Mouse (Mus musculus) midbrain, embryonic 12.5 days (tissue): ENCODE measurements at regions not wholly inside any gene's neighbourhood (a gene's known extent, or its start where the extent isn't known, plus 50 kb on each side); places are given as distances from the start of the nearest gene placed in this dataset.

Source experiments
- ATAC-seq: fragments of 200-750 bp; cut with Nextera tagmentation; 2 replicates; pipeline ENCODE4 v1.8.0; 2017; ENCODE audit warnings: low read depth, moderate TSS enrichment, moderate library complexity; ENCODE audit not compliant: low FRiP score
- H3K27ac ChIP-seq: fragments of 300-500 bp; sonication (generic); replicated peaks from 2 replicates; pipeline ENCODE4 v1.5.1; 2016; ENCODE audit warnings: mild to moderate bottlenecking
- H3K27me3 ChIP-seq: fragments of 300-500 bp; sonication (generic); 2 replicates; pipeline ENCODE4 v1.6.1; 2016; ENCODE audit warnings: mild to moderate bottlenecking
- H3K36me3 ChIP-seq: fragments of 300-500 bp; sonication (generic); 2 replicates; pipeline ENCODE4 v1.6.1; 2016
- H3K4me1 ChIP-seq: fragments of 300-500 bp; sonication (generic); 2 replicates; pipeline ENCODE4 v1.6.1; 2016
- H3K4me2 ChIP-seq: fragments of 300-500 bp; sonication (generic); replicated peaks from 2 replicates; pipeline ENCODE4 v1.6.1; 2016; ENCODE audit warnings: mild to moderate bottlenecking, moderate library complexity
- H3K4me3 ChIP-seq: fragments of 300-500 bp; sonication (generic); 2 replicates; pipeline ENCODE4 v1.5.1; 2016; ENCODE audit warnings: mild to moderate bottlenecking
- H3K9ac ChIP-seq: fragments of 300-500 bp; sonication (generic); replicated peaks from 2 replicates; pipeline ENCODE4 v1.6.1; 2016; ENCODE audit warnings: mild to moderate bottlenecking, moderate library complexity
- H3K9me3 ChIP-seq: fragments of 300-500 bp; sonication (generic); 2 replicates; pipeline ENCODE4 v1.6.1; 2016; ENCODE audit warnings: mild to moderate bottlenecking
- WGBS: fragments of 180-500 bp; shearing (Covaris S2); methylation state at CpG from one replicate; pipeline ENCODE4 v1.1.7; 2016; 5-methylcytosine and 5-hydroxymethylcytosine counted together

DNA sequence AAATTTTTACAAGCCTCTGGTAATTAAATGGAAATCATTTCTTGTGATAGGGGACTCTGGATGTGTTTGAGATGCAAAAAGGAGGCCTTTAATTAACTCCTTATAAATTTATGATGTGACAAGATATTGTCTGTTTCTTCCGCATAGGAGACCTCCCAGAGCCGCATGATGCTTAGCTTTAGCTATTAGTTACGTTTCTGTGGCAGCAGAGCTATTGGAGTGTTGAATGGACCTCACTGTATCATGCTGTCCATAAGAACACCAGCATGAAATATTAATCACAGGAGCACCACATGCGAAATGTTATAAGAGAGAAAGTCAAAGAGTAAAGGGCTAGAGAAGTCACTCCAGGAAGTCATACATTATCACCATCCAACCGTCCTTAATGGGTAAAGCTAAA lies 495.3 kb upstream of the Robo1 start:
- ATAC-seq, result no peak
- Histone ChIP-seq H3K36me3 (no peaks in the 10 kb centered on the region), H3K4me2 (no peak overlapping the region), H3K27ac (no peak overlapping the region), H3K4me3 (no peak overlapping the region), H3K9ac (no peak overlapping the region), H3K9me3 (no peaks in the 10 kb centered on the region), H3K27me3 (no peaks in the 10 kb centered on the region), H3K4me1 (no peaks in the 10 kb centered on the region)
- 78% methylated on average over 5 of the region's 5 CpGs for WGBS

DNA sequence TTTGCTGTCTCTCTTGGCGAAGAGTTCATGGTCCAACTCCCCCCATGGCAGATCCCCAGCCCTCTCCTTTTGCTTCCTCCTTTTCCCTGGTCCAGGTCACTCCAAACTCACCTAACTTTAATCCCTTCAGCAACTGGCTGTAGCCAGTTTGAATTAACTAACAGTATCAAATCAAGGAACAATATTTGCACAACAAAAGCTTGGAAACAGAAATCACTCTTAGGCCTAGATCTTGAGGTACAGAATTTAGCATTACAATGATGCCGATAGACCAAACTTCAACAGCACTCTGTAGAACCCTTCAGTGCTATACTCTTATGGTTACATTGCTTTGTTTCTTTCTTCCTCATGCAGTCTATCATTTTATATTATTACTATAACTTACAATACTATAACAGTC lies 472.8 kb upstream of the Robo1 start:
- no peak overlapping the region for H3K4me2 ChIP-seq
- 86% methylated on average over 2 of the region's 2 CpGs for WGBS
- ATAC-seq, result no peak
- no peak overlapping the region for H3K9ac ChIP-seq
- no peak overlapping the region for H3K27ac ChIP-seq
- H3K9me3 ChIP-seq, result no peaks in the 10 kb centered on the region
- no peak overlapping the region for H3K4me3 ChIP-seq
- no peaks in the 10 kb centered on the region for H3K36me3 ChIP-seq
- H3K27me3 ChIP-seq, result no peaks in the 10 kb centered on the region
- no peaks in the 10 kb centered on the region for H3K4me1 ChIP-seq

DNA sequence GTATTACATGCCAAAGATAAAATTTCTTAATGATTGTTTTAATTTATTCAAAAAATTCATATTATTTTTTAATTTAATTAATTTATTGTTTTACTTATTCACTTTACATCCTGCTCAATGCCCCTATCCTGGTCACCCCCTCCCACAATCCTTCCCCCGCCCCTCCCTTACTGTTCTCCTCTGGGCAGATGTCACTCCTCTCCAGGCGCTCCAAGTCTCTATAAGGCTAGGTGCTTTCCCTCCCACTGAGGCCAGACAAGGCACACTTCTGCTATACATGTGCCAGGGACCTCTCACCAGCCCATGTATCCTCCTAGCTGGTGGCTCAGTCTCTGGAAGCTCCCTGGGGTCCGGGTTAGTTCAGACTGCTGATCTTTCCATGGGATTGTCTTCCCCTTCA lies 458.0 kb upstream of the Robo1 start:
- no peak overlapping the region for H3K4me3 ChIP-seq
- 90% methylated on average over 3 of the region's 3 CpGs for WGBS
- ATAC-seq, result peak; percentile 44; the same call in 1 of the 2 replicates
- no peak overlapping the region for H3K4me2 ChIP-seq
- H3K9me3 ChIP-seq, result no peaks in the 10 kb centered on the region
- H3K9ac ChIP-seq, result no peak overlapping the region
- H3K27me3 ChIP-seq, result no peaks in the 10 kb centered on the region
- H3K27ac ChIP-seq, result no peak overlapping the region
- peaks cover 5% of the 10 kb centered on the region; the same call in 1 of the 2 replicates for H3K4me1 ChIP-seq
- H3K36me3 ChIP-seq, result no peaks in the 10 kb centered on the region

DNA sequence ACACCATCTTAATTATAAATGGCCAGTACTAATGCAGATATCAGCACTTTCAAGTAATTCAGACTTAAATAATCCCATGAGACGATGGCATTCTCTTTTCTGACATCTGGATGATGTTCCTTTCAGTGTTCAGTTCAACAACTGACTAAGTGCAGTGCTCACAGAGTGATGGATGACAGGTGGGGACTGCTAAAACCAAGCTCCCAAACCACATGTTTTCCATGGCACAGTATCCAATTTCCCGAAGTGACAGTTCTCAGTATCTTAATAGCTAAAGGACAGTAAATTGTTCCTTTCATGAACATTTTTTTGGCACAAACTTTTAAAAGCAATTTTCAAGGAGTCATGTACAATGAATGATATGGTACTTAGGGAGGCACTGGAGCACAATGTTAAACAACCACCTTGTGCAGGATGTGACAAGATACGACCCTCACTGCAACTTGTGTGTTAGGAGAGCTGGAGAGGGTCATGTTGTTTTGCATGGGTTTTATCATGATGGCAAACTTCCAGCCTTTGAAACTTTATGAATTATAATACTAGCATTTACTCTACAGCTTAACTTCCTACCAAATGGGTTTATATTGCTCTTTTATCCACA lies 456.4 kb upstream of the Robo1 start:
- no peaks in the 10 kb centered on the region for H3K27me3 ChIP-seq
- no peaks in the 10 kb centered on the region for H3K36me3 ChIP-seq
- H3K4me1 ChIP-seq, result no peaks in the 10 kb centered on the region
- 81% methylated on average over 3 of the region's 3 CpGs for WGBS
- no peak overlapping the region for H3K4me3 ChIP-seq
- no peak overlapping the region for H3K27ac ChIP-seq
- no peak for ATAC-seq
- no peak overlapping the region for H3K4me2 ChIP-seq
- no peaks in the 10 kb centered on the region for H3K9me3 ChIP-seq
- no peak overlapping the region for H3K9ac ChIP-seq

DNA sequence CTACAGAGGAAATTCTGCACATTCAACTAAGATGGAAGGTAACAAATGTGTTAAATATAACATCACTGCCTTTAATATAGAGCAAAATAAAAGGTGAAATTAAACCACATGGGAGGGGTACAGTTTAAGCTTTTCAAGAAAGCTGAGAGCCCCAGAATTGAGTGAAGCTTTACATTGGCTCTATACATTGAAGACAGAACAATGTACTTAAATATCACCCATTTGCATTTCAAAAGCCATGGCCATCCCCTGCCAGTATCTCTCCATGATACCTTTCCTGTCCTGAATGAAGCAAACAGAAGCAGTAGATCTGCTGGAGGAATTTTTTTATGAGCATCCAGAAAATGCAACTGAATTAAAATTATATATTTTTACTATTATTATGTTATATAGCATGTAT lies 450.2 kb upstream of the Robo1 start:
- no peak overlapping the region for H3K4me2 ChIP-seq
- H3K36me3 ChIP-seq, result no peaks in the 10 kb centered on the region
- no peaks in the 10 kb centered on the region for H3K27me3 ChIP-seq
- no peak overlapping the region for H3K27ac ChIP-seq
- ATAC-seq, result no peak
- no peaks in the 10 kb centered on the region for H3K9me3 ChIP-seq
- H3K9ac ChIP-seq, result no peak overlapping the region
- H3K4me1 ChIP-seq, result no peaks in the 10 kb centered on the region
- H3K4me3 ChIP-seq, result no peak overlapping the region

DNA sequence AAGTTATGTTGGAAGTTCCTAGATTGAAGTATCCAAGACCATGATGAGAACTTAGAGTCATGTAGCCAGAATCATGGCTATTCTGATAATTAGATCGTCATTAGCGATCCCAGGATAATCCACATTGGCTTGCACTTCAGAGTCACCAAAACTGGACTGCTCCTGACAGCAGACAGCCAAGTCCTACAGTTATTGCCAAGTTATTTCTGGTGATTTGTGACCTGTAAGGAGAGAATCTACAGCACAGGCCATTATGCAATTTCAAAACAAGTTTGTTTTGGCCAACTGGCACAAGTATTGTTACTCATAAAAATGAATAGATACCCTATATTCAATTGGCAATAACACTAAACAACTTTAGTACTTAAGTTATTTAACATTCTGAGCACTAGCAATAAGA lies 447.9 kb upstream of the Robo1 start:
- H3K9ac ChIP-seq, result no peak overlapping the region
- WGBS, result 97% methylated on average over 2 of the region's 2 CpGs
- no peak overlapping the region for H3K4me3 ChIP-seq
- H3K4me1 ChIP-seq, result no peaks in the 10 kb centered on the region
- no peaks in the 10 kb centered on the region for H3K36me3 ChIP-seq
- no peaks in the 10 kb centered on the region for H3K9me3 ChIP-seq
- H3K27ac ChIP-seq, result no peak overlapping the region
- no peak overlapping the region for H3K4me2 ChIP-seq
- no peaks in the 10 kb centered on the region for H3K27me3 ChIP-seq
- ATAC-seq, result no peak

DNA sequence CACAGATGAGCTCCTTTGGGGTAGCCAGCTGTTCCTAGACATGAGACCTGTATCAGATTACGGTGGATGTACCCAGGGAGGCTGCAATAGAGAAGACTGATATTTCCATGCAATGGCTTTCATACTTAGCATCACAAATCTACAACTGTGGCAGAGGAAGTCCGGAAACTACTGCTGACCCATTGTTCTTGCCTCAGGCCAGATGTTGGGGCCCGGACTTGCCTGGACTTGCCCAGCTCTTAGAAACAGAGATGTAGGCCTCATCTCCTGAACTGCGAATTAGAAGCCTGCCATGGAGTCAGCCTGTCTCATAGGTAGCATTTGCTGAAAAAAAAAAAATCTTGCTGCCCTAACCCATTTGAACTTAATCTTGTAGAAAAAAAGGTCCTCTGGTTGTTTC lies 422.4 kb upstream of the Robo1 start:
- no peaks in the 10 kb centered on the region for H3K9me3 ChIP-seq
- WGBS, result 85% methylated on average over 4 of the region's 4 CpGs
- 0 out of 2 replicates have a peak, but pooled peaks cover 4% of the 10 kb centered on the region for H3K4me1 ChIP-seq
- no peak overlapping the region for H3K9ac ChIP-seq
- H3K27me3 ChIP-seq, result no peaks in the 10 kb centered on the region
- H3K36me3 ChIP-seq, result no peaks in the 10 kb centered on the region
- H3K4me2 ChIP-seq, result no peak overlapping the region
- no peak overlapping the region for H3K27ac ChIP-seq
- H3K4me3 ChIP-seq, result no peak overlapping the region
- no peak for ATAC-seq

DNA sequence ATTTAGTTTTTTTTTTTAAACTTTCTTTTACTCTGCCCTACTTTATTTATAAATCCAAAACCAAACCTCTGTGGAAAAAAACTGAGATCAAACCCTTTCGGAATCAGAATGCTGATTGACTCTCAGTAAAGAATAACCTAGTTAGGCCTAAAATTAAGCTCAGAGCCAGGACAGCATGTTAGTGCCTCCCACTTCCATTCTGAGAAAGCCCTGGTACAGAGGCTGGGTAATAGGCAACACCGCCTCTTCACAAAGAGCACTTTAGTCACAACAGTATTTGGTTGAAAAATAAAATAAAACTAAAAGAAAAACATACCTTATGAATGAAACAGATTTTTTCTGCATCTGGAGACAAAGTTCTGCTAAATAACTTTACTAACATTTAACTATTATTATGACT lies 418.4 kb upstream of the Robo1 start:
- no peak overlapping the region for H3K4me3 ChIP-seq
- H3K36me3 ChIP-seq, result no peaks in the 10 kb centered on the region
- 75% methylated on average over 2 of the region's 2 CpGs for WGBS
- no peak overlapping the region for H3K4me2 ChIP-seq
- H3K27me3 ChIP-seq, result no peaks in the 10 kb centered on the region
- H3K27ac ChIP-seq, result no peak overlapping the region
- H3K4me1 ChIP-seq, result 0 out of 2 replicates have a peak, but pooled peaks cover 4% of the 10 kb centered on the region
- H3K9ac ChIP-seq, result no peak overlapping the region
- no peaks in the 10 kb centered on the region for H3K9me3 ChIP-seq
- no peak for ATAC-seq

DNA sequence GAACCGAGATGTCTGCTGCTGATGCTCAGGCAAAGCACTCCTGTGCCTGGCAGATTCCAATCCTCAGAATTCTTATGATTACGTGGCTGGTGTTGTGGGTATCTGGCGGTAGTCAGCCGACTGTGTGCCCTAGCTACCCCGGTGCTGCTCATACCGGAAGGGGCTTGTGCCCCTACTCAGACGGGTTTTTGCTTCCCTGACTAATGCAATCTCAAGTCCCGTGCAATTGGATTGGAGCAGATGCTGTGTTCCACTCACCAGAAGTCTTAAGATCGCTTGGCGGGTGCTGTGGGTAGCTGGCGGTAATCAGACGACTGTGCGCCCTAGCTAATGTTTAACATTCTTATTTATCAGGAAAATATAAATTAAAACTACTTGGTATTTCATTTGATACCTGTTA lies 385.0 kb upstream of the Robo1 start:
- Histone ChIP-seq H3K27ac (no peak overlapping the region), H3K36me3 (no peaks in the 10 kb centered on the region), H3K4me1 (no peaks in the 10 kb centered on the region), H3K9ac (no peak overlapping the region), H3K27me3 (no peaks in the 10 kb centered on the region), H3K9me3 (no peaks in the 10 kb centered on the region), H3K4me3 (no peak overlapping the region), H3K4me2 (no peak overlapping the region)
- 93% methylated on average over 13 of the region's 13 CpGs for WGBS
- no peak for ATAC-seq

DNA sequence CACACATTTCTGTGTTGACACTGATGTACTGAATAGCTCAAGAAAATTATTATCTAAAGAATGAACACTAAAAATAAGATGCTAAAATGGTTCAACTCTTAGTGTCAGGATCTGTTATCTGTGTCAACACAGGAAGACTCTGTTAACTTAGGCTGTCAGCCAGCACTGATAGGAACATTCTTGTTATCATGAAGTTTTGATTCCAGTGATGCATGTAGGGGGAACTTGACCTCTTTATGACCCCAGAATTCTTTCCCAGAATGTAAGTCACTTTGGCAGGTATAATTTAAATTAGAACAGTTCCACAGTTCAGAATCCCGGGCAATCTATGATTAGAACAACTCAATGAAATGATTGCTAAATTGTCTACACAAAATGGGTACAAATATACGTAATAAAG lies 363.9 kb upstream of the Robo1 start:
- Histone ChIP-seq H3K9me3 (no peaks in the 10 kb centered on the region), H3K27me3 (no peaks in the 10 kb centered on the region), H3K4me1 (no peaks in the 10 kb centered on the region), H3K27ac (no peak overlapping the region), H3K4me3 (no peak overlapping the region), H3K4me2 (no peak overlapping the region), H3K9ac (no peak overlapping the region), H3K36me3 (no peaks in the 10 kb centered on the region)
- no peak for ATAC-seq
- WGBS, result 86% methylated on average over 2 of the region's 2 CpGs

DNA sequence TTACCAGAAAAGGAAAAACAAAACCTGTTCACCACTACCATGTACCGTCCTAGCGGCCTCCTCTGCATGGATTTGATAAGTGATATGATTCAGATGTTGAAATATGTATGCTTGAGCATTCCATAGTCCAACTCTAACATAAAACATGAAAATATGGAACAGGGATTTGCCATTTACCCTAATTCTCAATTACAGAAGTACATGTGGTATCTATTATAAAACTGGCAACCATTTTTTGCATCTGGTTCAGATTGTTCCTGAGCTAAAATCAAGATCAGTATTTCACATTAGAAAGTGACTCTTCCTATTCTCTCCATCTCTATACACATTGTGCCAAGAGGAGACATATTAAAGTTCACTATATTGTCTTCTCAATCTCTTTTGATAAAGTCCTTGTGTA lies 363.3 kb upstream of the Robo1 start:
- ATAC-seq, result no peak

DNA sequence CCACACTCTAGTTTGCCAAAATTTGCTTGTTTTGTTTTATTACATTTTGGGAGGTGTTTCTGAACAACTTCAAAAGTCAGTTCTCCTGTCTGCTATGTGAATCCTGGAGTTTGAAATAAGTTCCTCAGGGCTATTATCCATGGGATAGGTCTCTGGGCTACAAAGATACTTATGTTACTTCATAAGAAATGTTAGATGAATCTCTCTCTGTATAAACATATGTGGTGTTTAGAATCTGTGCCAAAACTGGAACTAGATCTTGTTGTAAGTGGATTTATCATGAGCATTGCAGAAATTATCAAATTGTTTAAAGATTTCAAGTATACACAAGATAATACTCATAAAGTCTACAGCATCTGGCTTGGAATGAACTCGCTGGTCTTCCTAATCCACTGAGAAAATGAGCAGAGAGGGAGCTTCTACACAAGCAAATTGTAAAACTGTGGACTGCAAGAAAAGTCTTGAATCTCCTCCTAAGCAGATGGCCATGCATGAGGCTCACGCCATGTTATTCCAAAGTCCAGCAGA lies 355.2 kb upstream of the Robo1 start:
- no peaks in the 10 kb centered on the region for H3K9me3 ChIP-seq
- WGBS, result 93% methylated on average over 2 of the region's 2 CpGs
- H3K36me3 ChIP-seq, result no peaks in the 10 kb centered on the region
- no peak overlapping the region for H3K4me3 ChIP-seq
- H3K4me2 ChIP-seq, result no peak overlapping the region
- no peaks in the 10 kb centered on the region for H3K4me1 ChIP-seq
- H3K27me3 ChIP-seq, result no peaks in the 10 kb centered on the region
- no peak overlapping the region for H3K9ac ChIP-seq
- H3K27ac ChIP-seq, result no peak overlapping the region
- no peak for ATAC-seq

More for the DNA sequence above, 363.3 kb upstream of the Robo1 start:
- H3K27me3 ChIP-seq, result no peaks in the 10 kb centered on the region
- no peak overlapping the region for H3K4me2 ChIP-seq
- H3K36me3 ChIP-seq, result no peaks in the 10 kb centered on the region
- no peak overlapping the region for H3K9ac ChIP-seq
- 89% methylated on average over 2 of the region's 2 CpGs for WGBS
- H3K27ac ChIP-seq, result no peak overlapping the region
- H3K9me3 ChIP-seq, result no peaks in the 10 kb centered on the region
- no peaks in the 10 kb centered on the region for H3K4me1 ChIP-seq
- H3K4me3 ChIP-seq, result no peak overlapping the region

DNA sequence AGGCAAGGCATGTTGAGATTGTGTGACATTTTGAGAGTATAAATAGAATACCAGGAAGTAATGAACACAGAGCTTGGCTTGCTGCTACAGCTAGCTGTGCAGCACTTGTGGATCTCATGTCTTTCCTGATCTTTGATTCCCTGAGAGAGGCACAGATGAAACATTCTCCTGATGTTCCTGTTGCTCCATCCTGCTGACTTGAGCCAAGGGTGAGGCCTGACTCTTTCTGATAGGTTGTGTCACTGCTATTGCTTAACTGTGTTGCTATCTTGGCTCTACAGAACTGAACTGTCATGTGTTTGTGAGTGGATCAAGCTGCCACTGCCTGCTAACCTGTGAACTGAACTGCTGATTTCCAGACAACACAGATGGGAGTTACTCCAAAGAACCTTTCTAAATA lies 344.5 kb upstream of the Robo1 start:
- Histone ChIP-seq H3K27me3 (no peaks in the 10 kb centered on the region), H3K9me3 (no peaks in the 10 kb centered on the region), H3K4me3 (no peak overlapping the region), H3K27ac (no peak overlapping the region), H3K4me1 (no peaks in the 10 kb centered on the region), H3K4me2 (no peak overlapping the region), H3K9ac (no peak overlapping the region), H3K36me3 (no peaks in the 10 kb centered on the region)
- no peak for ATAC-seq
